Mouse (Mus musculus): ENCODE measurements at regions not wholly inside any gene's neighbourhood (a gene's known extent, or its start where the extent isn't known, plus 50 kb on each side); places are given as distances from the start of the nearest gene placed in this dataset.

DNA sequence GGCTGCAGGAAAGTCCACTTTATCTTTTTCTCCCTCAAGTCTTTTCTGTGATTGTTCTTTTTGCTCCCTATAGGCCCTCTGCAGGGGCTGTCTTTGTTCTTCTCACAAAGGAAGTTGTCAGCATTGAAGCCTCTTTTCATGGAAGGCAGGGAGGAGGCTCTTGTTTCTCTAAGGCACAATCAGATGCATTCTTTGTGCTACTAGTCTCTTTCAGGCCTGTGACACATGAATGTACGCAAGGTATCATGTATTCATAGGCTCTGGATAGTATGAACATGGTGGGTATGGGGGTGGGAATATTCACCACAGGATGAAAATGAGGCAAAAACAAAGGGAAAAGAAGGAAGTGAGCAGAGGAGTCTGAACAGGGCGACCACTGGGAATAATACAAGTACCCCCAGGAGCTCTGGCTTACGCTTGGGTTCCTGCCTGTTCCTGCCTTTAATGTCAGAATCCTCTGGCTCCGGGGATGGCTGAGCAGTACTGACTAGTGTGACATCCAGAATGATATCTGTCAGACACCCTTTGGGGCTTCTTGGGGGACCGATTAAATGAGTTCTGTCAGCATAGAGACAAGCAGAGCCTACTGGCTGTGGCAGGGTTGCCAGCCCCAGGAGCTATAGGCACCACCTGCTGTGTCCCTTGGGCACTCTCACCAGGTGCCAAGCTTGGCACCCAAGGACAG is 583.7 kb upstream of the Plxna2 start:
- TF ChIP-seq CTCF (IDR thresholded peaks at IDR 0.05; ENCODE audit: extremely low read depth, insufficient read length, insufficient replicate concordance, low read depth, low read length) (no peak), POLR2A (IDR thresholded peaks at IDR 0.05; ENCODE audit: low read depth, low read length) (no peak)

Data from small intestine, adult 2 months (tissue).